ENCODE assay signal across 8 mouse cellular contexts in the genomic region with DNA sequence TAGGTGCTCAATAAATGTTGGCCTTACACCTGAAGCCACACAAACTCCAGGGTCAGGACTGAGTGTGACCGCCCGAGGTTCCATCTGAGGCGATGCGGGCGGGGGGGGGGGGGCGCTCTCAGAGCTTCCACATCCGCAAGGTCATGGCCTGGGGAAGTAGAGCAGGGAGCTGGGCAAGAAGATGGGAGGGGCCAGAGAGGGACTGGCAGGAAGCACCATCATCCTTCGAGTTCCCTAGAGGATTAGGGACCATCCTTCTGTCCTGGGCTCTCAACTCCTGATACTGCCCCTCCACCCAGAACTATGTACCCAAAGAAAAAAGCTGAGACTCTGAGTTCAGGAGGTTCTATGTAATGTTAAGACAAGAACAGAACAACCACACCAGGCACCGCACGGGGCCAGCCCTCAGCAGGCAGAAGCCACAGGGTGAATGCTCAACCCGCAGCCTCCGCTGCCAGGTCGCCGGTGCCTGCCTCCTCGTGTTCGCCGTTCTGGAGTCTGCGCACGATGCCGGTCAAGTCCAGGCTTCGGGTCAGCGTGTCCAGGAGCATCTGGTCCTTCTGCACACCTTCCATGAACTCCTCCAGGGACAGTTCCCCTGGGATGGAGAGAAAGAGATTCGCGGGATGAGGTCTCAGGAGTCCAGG. TPM values are rescaled to one million over a fixed set of nuclear protein-coding genes. Genes with fewer than 3 reads are reported as not detected.
DNase-seq lines count a peak whose midpoint lies in the region; ATAC-seq and TF ChIP-seq lines count a peak whose summit lies in the region.

No protein-coding gene starts in this region.

- no peak overlapping the region for H3K27ac ChIP-seq in limb, embryonic 11.5 days (replicated peaks; ENCODE audit: low read depth, low read length)
- no peak overlapping the region for H3K27ac ChIP-seq in midbrain, postnatal 0 days (ENCODE audit: low read depth, low read length)

- no peaks in the 10 kb centered on the region for H3K4me1 ChIP-seq in limb, embryonic 11.5 days (ENCODE audit: control insufficient read depth, insufficient read depth, low read length)
- H3K4me1 ChIP-seq in midbrain, postnatal 0 days (ENCODE audit: insufficient read depth, low read length): no peaks in the 10 kb centered on the region

- peaks cover 27% of the 10 kb centered on the region for H3K27me3 ChIP-seq in limb, embryonic 11.5 days (ENCODE audit: control insufficient read depth, insufficient read depth, low read length)
- H3K27me3 ChIP-seq in midbrain, postnatal 0 days (ENCODE audit: insufficient read depth, low read length): peaks cover 14% of the 10 kb centered on the region; the same call in 1 of the 2 replicates

- peak overlapping the region; percentile 8; the same call in 1 of the 2 replicates for H3K4me3 ChIP-seq in limb, embryonic 11.5 days (ENCODE audit: low read depth, low read length)
- H3K4me3 ChIP-seq in midbrain, postnatal 0 days (ENCODE audit: low read depth, low read length): peak overlapping the region; percentile 10; the same call in 1 of the 2 replicates

- DNase-seq in cerebellum, postnatal 25 days: peak; percentile 15 to 36
- no peak for DNase-seq in cerebellum, adult 9-10 months
- DNase-seq in adrenal gland, postnatal 25 days: peak; percentile 39
- peak; percentile 40 for DNase-seq in limb, embryonic 11.5 days (ENCODE audit: low spot score)
- no peak for DNase-seq in midbrain, postnatal 0 days (ENCODE audit: low spot score)
- DNase-seq in right cerebral cortex, adult 18-20 months: no peak
- DNase-seq in cerebellum, postnatal 14 days: no peak

- H3K9me3 ChIP-seq in limb, embryonic 11.5 days (ENCODE audit: control insufficient read depth, low read length): no peaks in the 10 kb centered on the region; the same call in 1 of the 2 replicates
- H3K9me3 ChIP-seq in midbrain, postnatal 0 days (ENCODE audit: low read length): no peaks in the 10 kb centered on the region

- H3K36me3 ChIP-seq in limb, embryonic 11.5 days (ENCODE audit: control insufficient read depth, insufficient read depth, low read length): no peaks in the 10 kb centered on the region
- no peaks in the 10 kb centered on the region for H3K36me3 ChIP-seq in midbrain, postnatal 0 days (ENCODE audit: insufficient read depth, low read length)

- H3K9ac ChIP-seq in limb, embryonic 11.5 days (ENCODE audit: low read length): no peak overlapping the region
- 0 out of 2 replicates have a peak overlapping the region, but pooled peaks have one; percentile 13 for H3K9ac ChIP-seq in midbrain, postnatal 0 days (replicated peaks; ENCODE audit: low read length, poor library complexity, severe bottlenecking)

- ATAC-seq in hematopoietic stem cell, adult 5-6 weeks (replicated peaks in 1 of 2; ENCODE audit: insufficient read depth in 1 of 2, low FRiP score in 2 of 2, low TSS enrichment in 1 of 2, low read depth in 1 of 2, poor library complexity in 2 of 2, severe bottlenecking in 2 of 2): peak; percentile 9 to 51; a peak in 2 of 4 replicates
- no peak for ATAC-seq in limb, embryonic 11.5 days (ENCODE audit: insufficient number of reproducible peaks, low FRiP score, low TSS enrichment, low read depth)
- ATAC-seq in midbrain, postnatal 0 days (ENCODE audit: low FRiP score): no peak

- WGBS in limb, embryonic 11.5 days: 24% methylated on average over 23 of the region's 24 CpGs
- WGBS in midbrain, postnatal 0 days: 24% methylated on average over 23 of the region's 24 CpGs

- no peak for TF ChIP-seq CTCF in midbrain, postnatal 0 days (IDR thresholded peaks at IDR 0.05)

- H3K4me2 ChIP-seq in limb, embryonic 11.5 days (ENCODE audit: low read depth, severe bottlenecking): peak overlapping the region; percentile 29
- H3K4me2 ChIP-seq in midbrain, postnatal 0 days (ENCODE audit: low read depth, low read length, poor library complexity, severe bottlenecking): peak overlapping the region; percentile 32

RNA-seq across cellular contexts. Expression of a gene that starts 6.0 kb away (rescaled TPM):
- 2.2 TPM in 1 of 2 replicates, not detected in the other for total RNA-seq in adrenal gland, postnatal 25 days (2021)
- 2.8 and 3.4 TPM in 2 replicates for total RNA-seq in hematopoietic stem cell, adult 5-6 weeks (2017)
- 0.23 TPM in 1 of 2 replicates, not detected in the other for polyA plus RNA-seq in limb, embryonic 11.5 days (2014; fragmentation: Nextera tagmentation; extraction: Ambion mirVana)
- total RNA-seq in midbrain, postnatal 0 days (2014; rRNA removed): not detected in 2 replicates
- polyA plus RNA-seq in midbrain, postnatal 0 days (2015; fragmentation: Nextera tagmentation; extraction: Ambion mirVana): 1.3 and 1.5 TPM in 2 replicates

RNA-seq across cellular contexts. Expression of a gene that starts 9.2 kb away (rescaled TPM):
- 1.6 and 3.2 TPM in 2 replicates for total RNA-seq in adrenal gland, postnatal 25 days (2021)
- not detected in 2 replicates for total RNA-seq in hematopoietic stem cell, adult 5-6 weeks (2017)
- polyA plus RNA-seq in limb, embryonic 11.5 days (2014; fragmentation: Nextera tagmentation; extraction: Ambion mirVana): 0.25 and 0.51 TPM in 2 replicates
- total RNA-seq in midbrain, postnatal 0 days (2014; rRNA removed): 0.52 TPM in 1 of 2 replicates, not detected in the other
- polyA plus RNA-seq in midbrain, postnatal 0 days (2015; fragmentation: Nextera tagmentation; extraction: Ambion mirVana): 0.31 and 0.33 TPM in 2 replicates

RNA-seq across cellular contexts. Expression of a gene that starts 25.7 kb away (rescaled TPM):
- total RNA-seq in adrenal gland, postnatal 25 days (2021): 47.5 and 53.5 TPM in 2 replicates
- total RNA-seq in hematopoietic stem cell, adult 5-6 weeks (2017): 46.3 and 61.6 TPM in 2 replicates
- 79.8 and 79.9 TPM in 2 replicates for polyA plus RNA-seq in limb, embryonic 11.5 days (2014; fragmentation: Nextera tagmentation; extraction: Ambion mirVana)
- total RNA-seq in midbrain, postnatal 0 days (2014; rRNA removed): 28.4 and 33.3 TPM in 2 replicates
- polyA plus RNA-seq in midbrain, postnatal 0 days (2015; fragmentation: Nextera tagmentation; extraction: Ambion mirVana): 70.1 and 79.4 TPM in 2 replicates

RNA-seq across cellular contexts. Expression of a gene that starts 42.1 kb away (rescaled TPM):
- total RNA-seq in adrenal gland, postnatal 25 days (2021): 0.73 and 0.86 TPM in 2 replicates
- total RNA-seq in hematopoietic stem cell, adult 5-6 weeks (2017): 1.8 and 2.3 TPM in 2 replicates
- polyA plus RNA-seq in limb, embryonic 11.5 days (2014; fragmentation: Nextera tagmentation; extraction: Ambion mirVana): 0.41 and 0.74 TPM in 2 replicates
- total RNA-seq in midbrain, postnatal 0 days (2014; rRNA removed): 0.19 and 0.93 TPM in 2 replicates
- polyA plus RNA-seq in midbrain, postnatal 0 days (2015; fragmentation: Nextera tagmentation; extraction: Ambion mirVana): 0.13 and 0.19 TPM in 2 replicates

RNA-seq across cellular contexts. Expression of a gene that starts 42.8 kb away (rescaled TPM):
- total RNA-seq in adrenal gland, postnatal 25 days (2021): not detected in 2 replicates
- total RNA-seq in hematopoietic stem cell, adult 5-6 weeks (2017): 1.9 TPM in 2 replicates
- polyA plus RNA-seq in limb, embryonic 11.5 days (2014; fragmentation: Nextera tagmentation; extraction: Ambion mirVana): 0.12 TPM in 1 of 2 replicates, not detected in the other
- total RNA-seq in midbrain, postnatal 0 days (2014; rRNA removed): 0.22 and 2.5 TPM in 2 replicates
- polyA plus RNA-seq in midbrain, postnatal 0 days (2015; fragmentation: Nextera tagmentation; extraction: Ambion mirVana): 0.46 and 0.48 TPM in 2 replicates

Comparison
In these comparisons a context has a peak if more than half of its experiments do, and no peak if none do; other contexts are left out.
1. DNase-seq: peak in cerebellum, postnatal 25 days (2 of 2), adrenal gland, postnatal 25 days (single experiment) and limb, embryonic 11.5 days (single experiment); none in cerebellum, adult 9-10 months (single experiment), midbrain, postnatal 0 days (single experiment), right cerebral cortex, adult 18-20 months (single experiment) and cerebellum, postnatal 14 days (0 of 2).
2. ATAC-seq: peak in hematopoietic stem cell, adult 5-6 weeks (2 of 2); none in limb, embryonic 11.5 days (single experiment) and midbrain, postnatal 0 days (single experiment).